In genomic region chr13:49088874-49089273, GRCm38 (mm10) we compare ENCODE assay signal across 16 mouse cellular contexts. TPM values are rescaled to one million over a fixed set of nuclear protein-coding genes. Genes with fewer than 3 reads are reported as not detected.
DNase-seq lines count a peak whose midpoint lies in the region; ATAC-seq lines count a peak whose summit lies in the region.
"Had no signal": no experiment of that assay in that cellular context is flagged by ENCODE, and none has a peak within 500 bp of the region (broad histone marks: within the 10 kb centered on the region; RNA-seq: fewer than 3 reads in every experiment).

No protein-coding gene starts in this region.

- peak; percentile 47 for DNase-seq in cerebellum, adult 11 months
- no peak for DNase-seq in cerebellum, postnatal 14 days
- peak; percentile 11 for DNase-seq in kidney, adult 11 months
- peak; percentile 60 to 65 for DNase-seq in cerebellum, postnatal 36 days
- DNase-seq in heart, postnatal 4 days: peak; percentile 37
- no peak for DNase-seq in frontal cortex, postnatal 10 days (ENCODE audit: low spot score in 2 of 2)
- DNase-seq: right cerebral cortex, postnatal 14 days; thymus, adult 18-20 months had no signal

- H3K4me2 ChIP-seq in kidney, embryonic 14.5 days (replicated peaks; ENCODE audit: low read depth, low read length): no peak overlapping the region
- H3K4me2 ChIP-seq in intestine, embryonic 15.5 days (replicated peaks): no peak overlapping the region
- H3K4me2 ChIP-seq: hindbrain, embryonic 15.5 days; kidney, embryonic 15.5 days; midbrain, embryonic 12.5 days had no signal

- H3K4me3 ChIP-seq in kidney, embryonic 14.5 days (ENCODE audit: low read length): no peak overlapping the region
- H3K4me3 ChIP-seq in intestine, embryonic 15.5 days (replicated peaks): no peak overlapping the region
- H3K4me3 ChIP-seq: hindbrain, embryonic 15.5 days; kidney, embryonic 15.5 days; midbrain, embryonic 12.5 days; myocyte had no signal

- no peaks in the 10 kb centered on the region for H3K27me3 ChIP-seq in kidney, embryonic 14.5 days (ENCODE audit: control insufficient read depth, insufficient read depth, low read length)
- H3K27me3 ChIP-seq in intestine, embryonic 15.5 days (replicated peaks): no peaks in the 10 kb centered on the region
- H3K27me3 ChIP-seq: hindbrain, embryonic 15.5 days; kidney, embryonic 15.5 days; midbrain, embryonic 12.5 days had no signal

- no peaks in the 10 kb centered on the region for H3K9me3 ChIP-seq in kidney, embryonic 14.5 days (ENCODE audit: control insufficient read depth, low read length)
- no peaks in the 10 kb centered on the region for H3K9me3 ChIP-seq in intestine, embryonic 15.5 days
- H3K9me3 ChIP-seq: hindbrain, embryonic 15.5 days; kidney, embryonic 15.5 days; midbrain, embryonic 12.5 days had no signal

- WGBS in kidney, embryonic 14.5 days: 82% methylated on average over 6 of the region's 6 CpGs
- 85% methylated on average over 6 of the region's 6 CpGs for WGBS in intestine, embryonic 15.5 days

- H3K27ac ChIP-seq in kidney, embryonic 14.5 days (ENCODE audit: low read depth, low read length): no peak overlapping the region
- H3K27ac ChIP-seq in intestine, embryonic 15.5 days: no peak overlapping the region
- H3K27ac ChIP-seq: hindbrain, embryonic 15.5 days; kidney, embryonic 15.5 days; liver, embryonic 14.5 days; midbrain, embryonic 12.5 days had no signal

- no peaks in the 10 kb centered on the region for H3K36me3 ChIP-seq in kidney, embryonic 14.5 days (ENCODE audit: control insufficient read depth, insufficient read depth, low read length)
- 0 out of 2 replicates have a peak, but pooled peaks cover 2% of the 10 kb centered on the region for H3K36me3 ChIP-seq in intestine, embryonic 15.5 days
- H3K36me3 ChIP-seq: kidney, embryonic 15.5 days had no signal

- H3K9ac ChIP-seq in kidney, embryonic 14.5 days (ENCODE audit: low read depth, low read length): no peak overlapping the region
- H3K9ac ChIP-seq in intestine, embryonic 15.5 days: no peak overlapping the region
- H3K9ac ChIP-seq: hindbrain, embryonic 15.5 days; kidney, embryonic 15.5 days; liver, embryonic 14.5 days; midbrain, embryonic 12.5 days had no signal

- H3K4me1 ChIP-seq in kidney, embryonic 14.5 days (ENCODE audit: control insufficient read depth, insufficient read depth, low read length): no peaks in the 10 kb centered on the region
- H3K4me1 ChIP-seq in intestine, embryonic 15.5 days (replicated peaks): peaks cover 5% of the 10 kb centered on the region; the same call in 1 of the 2 replicates
- H3K4me1 ChIP-seq: midbrain, embryonic 12.5 days had no signal

- ATAC-seq in kidney, embryonic 14.5 days (ENCODE audit: low FRiP score, low TSS enrichment): no peak
- no peak for ATAC-seq in intestine, embryonic 15.5 days
- ATAC-seq: forebrain, embryonic 14.5 days had no signal

RNA-seq across cellular contexts. Expression of gene Wnk2, which starts 58.9 kb away (rescaled TPM):
- 1.7 and 2.1 TPM in 2 replicates for polyA plus RNA-seq in kidney, embryonic 14.5 days (2014; fragmentation: Nextera tagmentation; extraction: Ambion mirVana)
- 10 to 100 TPM; 22.3 to 25.0 TPM for total RNA-seq in heart, postnatal 4 days (2021)
- polyA plus RNA-seq in intestine, embryonic 15.5 days (2015; fragmentation: Nextera tagmentation; extraction: Ambion mirVana): 3.1 and 4.1 TPM in 2 replicates
- polyA plus RNA-seq: myocyte had no signal

Comparison
In these comparisons a context has a peak if more than half of its experiments do, and no peak if none do; other contexts are left out.
1. DNase-seq: peak in cerebellum, adult 11 months (single experiment), kidney, adult 11 months (single experiment), cerebellum, postnatal 36 days (2 of 2) and heart, postnatal 4 days (single experiment); none in cerebellum, postnatal 14 days (0 of 2) and frontal cortex, postnatal 10 days (0 of 2).